Mouse (Mus musculus) megakaryocyte-erythroid progenitor cell, adult 5-6 weeks (primary cell): ENCODE results near the gene Tenm4. TPM values are rescaled to one million over a fixed set of nuclear protein-coding genes. Genes with fewer than 3 reads are reported as not detected.

ENCODE experiments used
- ATAC-seq: replicated peaks from 2 replicates; pipeline ENCODE4 v1.8.0; 2016; ENCODE audit warnings: mild to moderate bottlenecking, inconsistent platforms; ENCODE audit not compliant: severe bottlenecking, poor library complexity, low FRiP score, low TSS enrichment
- total RNA-seq, 2 experiments: library from RNA; stranded (forward) in 1 of 2; stranded (reverse) in 1 of 2; fragments of 200-1000, 215-1000 nt in 1 of 2; fragments of >200 nt in 1 of 2; fragmentation: Nextera tagmentation in 1 of 2; gene quantifications; 2 replicates each; pipeline ENCODE4 v1.2.3; 2014 to 2017

Gene Tenm4
- total RNA-seq, 2 experiments from 2014 or later = 0.14 TPM; not detected in 1

DNA sequence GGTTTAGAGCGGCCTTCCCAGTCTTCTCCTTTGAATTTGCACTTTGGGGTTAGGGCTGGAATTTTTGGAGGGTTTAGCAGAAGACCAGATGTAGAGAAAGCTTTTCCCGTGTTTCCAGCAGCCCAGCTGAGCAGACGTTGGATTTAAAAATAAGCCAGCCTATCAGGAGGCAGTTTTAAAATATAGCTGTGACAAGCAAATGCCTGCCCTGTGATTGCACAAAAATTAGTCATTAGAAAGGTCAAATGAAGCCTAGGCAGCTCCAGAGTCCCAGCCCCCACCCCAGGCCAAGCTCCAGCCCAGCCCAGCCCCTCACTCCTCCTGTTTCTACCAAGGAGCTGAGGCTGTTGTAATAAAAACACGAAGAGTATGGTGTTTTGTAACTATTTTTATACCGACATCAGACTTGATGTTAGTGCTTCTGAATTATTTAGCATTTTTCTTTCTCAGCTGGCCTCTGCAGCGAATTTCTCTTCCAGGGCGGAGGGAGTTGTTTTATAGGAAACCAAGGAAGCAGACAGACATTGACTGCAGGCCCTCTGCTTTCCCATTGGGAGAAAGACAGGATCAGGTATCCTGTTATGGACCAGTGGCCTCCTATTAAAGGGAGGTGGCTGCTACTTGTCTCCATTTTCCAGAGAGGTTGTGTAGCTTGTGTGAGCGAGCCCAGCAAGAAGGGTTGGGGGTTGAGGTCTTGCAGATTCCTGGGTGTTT, 59.1 kb downstream of the Tenm4 start:
- ATAC-seq = no peak

DNA sequence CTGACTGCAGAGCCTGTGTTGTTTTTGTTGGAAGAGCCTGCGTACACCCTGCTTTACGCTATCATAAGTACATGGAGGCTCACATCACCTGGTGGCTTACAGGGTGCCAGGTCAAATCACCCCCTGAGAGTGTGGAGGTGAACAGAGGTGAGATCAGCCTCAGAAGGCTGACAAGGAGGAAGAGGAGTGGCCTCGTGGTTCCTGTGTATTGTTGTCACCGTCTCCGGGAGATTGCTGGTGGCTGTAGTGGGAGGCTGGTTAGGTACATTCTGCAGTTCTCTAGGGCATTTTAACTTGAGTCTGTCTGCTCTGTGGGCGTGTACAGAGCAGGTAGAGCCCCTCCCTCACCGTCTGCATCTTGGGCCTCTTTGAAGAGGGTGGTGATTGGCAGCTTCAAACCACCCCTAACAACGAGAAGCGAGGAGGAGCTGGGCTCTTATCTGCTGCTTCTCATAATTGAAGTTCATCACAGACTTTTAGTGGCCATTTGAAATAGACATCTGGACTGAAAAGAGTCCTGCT, 59.7 kb downstream of the Tenm4 start:
- no peak for ATAC-seq

DNA sequence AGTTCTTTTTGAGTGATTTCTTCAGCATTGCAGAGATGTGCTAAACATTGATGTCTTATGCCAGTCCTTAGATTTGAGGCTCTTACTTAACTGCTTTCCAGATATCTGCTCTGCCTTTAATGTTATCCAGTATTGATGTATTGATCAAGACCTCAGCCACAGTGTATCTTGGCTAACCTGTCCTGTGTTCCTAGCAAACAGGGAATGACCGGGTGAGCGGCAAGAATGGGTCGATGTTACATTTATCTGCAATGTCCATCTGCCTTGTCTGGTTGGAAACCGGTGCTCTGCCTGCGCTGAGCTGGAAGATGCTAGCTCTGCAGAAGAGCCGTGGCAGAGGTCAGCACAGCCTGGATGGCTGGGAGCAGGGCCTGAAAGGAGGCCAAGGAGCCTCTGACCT, 64.8 kb downstream of the Tenm4 start:
- ATAC-seq = no peak

DNA sequence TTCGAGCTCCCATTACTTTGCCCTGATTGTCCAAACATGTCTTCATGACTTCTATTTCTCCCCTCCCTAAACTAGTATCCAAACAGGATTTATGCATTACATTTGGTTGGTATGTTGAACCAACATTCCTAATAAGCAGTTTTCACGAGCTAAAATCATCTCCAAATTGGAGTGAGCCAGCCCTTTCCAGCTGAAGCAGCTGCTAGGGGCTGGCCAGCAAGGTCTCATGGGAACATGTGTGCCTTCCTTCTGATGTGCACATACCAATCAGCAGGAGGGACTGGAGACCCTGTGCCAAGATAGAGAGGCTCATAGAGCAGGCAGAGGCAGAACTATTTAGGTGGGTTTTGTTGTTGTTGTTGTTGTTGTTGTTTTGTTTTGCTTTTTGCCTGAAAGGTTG, 69.6 kb downstream of the Tenm4 start:
- no peak for ATAC-seq

DNA sequence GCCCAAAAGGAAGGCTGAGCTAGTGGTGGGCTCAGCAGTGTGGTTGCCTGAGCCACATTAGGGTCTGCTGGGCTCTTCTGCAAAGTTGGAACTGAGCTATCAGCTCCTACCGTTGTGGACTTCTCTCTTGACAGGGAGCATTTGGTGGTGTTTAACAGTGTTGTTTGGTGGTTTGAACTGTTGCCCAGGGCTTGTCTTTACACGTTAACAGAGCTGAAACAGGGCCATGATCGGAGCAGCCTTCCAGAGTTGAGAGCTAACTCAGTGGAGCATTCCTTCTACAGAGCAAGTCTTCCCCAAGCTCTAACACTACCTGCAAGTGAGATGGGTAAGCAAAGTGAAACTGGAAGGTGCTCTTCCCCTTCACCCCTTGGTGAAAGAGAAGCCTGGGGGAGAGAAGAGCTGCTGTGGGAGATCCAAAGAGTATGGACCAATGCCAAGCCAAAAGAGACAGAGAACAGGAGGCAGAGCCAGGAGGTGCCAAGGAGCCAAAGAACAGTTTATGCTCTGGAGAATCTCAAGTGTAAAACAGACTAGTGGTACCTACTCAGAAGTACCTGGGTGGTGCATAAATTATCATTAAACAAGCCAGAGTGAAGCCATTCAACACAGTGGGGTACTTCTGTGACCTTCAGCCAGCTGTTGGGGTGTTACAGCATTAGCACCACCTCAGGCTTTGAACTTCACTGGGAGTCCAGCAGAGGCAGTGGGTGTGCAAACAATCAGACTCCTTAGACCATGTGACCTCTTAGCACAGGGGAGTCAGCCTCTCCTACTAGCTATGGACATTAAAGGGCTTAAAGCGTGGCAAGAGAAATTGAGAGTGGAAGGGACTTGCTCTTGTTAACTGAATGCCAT, 71.5 kb downstream of the Tenm4 start:
- no peak for ATAC-seq

DNA sequence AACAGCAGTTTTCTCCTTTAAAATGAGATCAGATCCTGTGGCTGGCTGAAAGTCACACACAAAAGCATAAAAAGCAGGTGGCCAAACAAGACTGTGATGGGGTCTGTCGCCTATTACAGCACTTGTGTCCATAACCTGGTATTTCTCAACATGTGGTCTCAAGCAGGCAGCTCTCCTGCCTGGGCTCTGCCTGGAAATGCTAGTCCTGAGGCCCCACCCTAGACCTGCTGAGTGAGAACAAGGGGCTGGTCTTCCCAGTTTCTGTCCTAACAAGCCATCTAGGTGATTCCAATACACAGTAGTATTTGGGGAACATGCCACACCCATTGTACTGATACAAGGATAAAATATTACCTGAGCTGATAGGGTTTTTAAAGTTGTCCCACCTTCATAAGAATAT, 73.8 kb downstream of the Tenm4 start:
- ATAC-seq = no peak

DNA sequence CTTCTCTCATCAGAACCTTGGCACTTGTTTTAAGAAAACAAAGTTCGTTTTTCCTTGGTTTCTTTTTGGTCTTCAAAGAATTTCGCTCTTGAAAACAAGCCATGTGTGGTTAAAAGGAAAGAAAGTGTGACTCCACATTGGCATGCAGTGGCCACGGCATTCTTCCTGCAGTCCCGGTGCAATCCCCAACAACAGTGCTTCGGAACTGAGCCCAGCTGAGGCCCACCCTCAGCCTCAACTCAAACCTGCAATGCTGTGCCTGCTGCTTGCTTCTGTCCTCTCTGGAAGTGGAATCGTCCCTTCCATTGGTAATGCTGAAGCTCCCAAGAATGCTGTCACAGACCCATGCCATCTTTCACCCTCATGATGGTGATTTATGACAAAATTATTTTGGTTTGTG, 88.6 kb downstream of the Tenm4 start:
- ATAC-seq = no peak

DNA sequence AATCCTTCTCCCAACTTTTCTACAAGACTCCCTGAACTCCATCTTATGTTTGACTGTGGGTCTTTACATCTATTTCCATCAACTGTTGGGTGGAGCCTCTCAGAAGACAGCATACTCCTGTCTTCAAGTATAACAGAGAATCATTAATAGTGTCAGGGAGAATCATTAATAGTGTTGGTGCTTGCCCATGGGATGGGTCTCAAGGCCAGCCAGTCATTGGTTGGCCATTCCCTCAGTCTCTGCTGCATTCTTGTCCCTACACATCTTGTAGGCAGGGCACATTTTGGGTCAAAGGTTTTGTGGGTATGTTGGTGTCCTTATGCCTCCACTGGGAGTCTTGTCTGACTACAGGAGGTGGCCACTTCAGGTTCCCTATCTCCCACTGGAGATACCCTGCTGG, 91.1 kb downstream of the Tenm4 start:
- ATAC-seq = no peak

DNA sequence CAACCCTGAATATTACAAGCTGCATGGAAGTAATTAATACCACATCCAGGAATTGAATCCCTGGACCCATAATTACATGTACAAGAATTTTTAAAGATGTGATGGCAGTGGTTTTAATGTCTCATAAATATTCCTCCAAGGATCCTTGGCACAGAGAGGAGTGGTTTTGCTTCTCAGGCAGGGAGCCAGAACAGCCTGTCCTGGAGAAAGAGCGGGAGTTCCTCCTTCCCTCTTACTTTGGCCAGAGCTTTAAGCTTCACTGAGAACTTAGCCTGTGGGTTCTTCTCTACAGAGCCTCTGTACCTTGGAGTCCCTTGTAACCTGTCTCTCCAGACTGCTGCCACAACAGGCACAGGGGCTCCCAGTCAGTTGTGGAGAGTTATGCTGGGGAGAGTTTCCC, 94.9 kb downstream of the Tenm4 start:
- ATAC-seq = no peak

DNA sequence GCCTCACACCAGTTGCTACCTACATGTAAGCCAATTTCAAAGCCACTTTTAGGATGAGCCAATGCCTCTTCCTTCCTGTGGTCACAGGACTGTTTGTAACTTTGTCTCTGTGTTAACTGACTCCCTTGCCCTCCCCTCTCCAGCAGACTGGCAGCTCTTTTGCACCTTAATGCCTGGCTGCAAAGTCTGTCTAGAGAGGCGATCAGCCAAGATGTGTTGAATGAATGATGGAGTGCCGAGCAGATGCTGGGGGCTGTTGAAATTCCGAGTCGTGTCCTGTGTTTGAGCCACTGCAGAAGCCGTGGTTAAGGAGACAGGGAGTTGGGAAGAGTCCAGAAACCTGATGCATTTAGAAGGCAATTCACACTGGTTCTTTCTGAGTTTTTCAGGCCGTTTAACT, 96.2 kb downstream of the Tenm4 start:
- no peak for ATAC-seq

DNA sequence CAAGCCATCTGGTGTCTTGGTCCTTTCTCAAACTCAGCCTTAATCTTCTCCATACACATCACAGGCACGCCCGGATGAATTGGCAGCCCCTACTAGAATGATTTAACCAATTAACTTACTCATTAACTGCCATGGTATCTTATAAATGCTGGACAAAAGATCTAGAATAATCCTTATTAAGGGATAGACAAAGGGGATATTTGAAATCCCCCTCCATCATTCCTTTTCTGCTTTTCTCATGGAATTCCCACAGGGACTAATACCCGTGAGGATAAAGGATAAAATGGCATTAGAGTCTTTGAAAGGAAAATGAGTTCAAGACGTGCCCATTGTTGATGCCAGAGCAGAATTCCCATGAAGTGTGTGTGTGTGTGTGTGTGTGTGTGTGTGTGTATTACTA, 99.6 kb downstream of the Tenm4 start:
- ATAC-seq = no peak

DNA sequence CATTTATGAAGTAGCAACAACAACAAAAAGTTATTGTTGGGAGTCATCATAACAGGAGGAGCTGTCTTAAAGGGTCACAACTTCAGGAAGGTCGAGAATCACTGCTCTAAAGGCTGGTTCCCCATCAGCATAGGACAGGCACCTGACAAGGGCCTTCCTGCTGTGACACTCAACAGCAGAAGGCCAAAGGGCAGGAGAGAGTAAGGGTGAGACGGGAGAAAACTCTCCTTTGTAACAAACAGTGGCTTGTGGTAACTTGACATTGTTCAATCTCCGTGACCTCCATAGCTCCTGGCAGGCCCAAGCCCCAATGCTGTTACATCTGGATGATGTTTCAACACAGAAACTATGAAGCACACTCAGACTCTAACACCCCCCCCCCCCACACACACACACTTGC, 101.0 kb downstream of the Tenm4 start:
- no peak for ATAC-seq

DNA sequence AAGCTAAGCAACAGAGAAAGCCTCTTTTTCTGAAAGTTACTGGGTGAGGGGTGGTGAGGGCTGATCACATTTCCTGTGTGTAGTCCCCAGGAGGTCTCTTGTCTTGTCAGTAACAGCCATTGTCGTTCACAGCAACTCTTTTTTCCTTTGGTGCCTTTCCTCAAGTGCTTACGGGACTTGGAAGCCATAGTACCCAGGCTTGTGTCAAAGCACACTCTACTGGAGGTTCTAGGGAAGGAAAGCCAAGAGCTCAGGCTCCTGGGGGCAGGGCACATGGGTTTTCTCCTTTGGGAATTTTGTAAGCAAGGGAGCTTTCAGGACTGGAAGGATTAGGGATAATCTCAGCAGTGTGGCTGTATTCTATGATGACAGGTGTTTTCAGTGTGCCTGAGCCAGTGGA, 103.4 kb downstream of the Tenm4 start:
- no peak for ATAC-seq

DNA sequence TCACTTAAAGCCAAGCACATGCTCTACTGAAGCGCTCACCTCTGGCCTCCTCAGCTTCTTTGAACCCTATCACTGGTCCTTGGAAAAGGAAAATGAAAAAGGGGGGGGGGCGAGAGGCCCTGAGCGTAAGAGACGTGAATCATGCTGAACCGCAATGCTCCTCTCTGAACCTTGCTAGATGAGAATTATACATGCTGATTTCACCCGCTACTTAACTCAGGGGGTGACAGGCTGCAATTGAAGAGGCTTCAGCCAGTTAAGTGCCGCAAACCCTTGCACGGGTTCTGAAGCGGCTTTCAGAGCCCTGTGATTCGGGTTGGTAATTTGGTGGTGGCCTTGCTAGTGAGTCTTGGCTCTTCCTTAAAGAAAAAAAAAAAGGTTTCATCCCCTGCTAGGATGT, 106.5 kb downstream of the Tenm4 start:
- no peak for ATAC-seq

DNA sequence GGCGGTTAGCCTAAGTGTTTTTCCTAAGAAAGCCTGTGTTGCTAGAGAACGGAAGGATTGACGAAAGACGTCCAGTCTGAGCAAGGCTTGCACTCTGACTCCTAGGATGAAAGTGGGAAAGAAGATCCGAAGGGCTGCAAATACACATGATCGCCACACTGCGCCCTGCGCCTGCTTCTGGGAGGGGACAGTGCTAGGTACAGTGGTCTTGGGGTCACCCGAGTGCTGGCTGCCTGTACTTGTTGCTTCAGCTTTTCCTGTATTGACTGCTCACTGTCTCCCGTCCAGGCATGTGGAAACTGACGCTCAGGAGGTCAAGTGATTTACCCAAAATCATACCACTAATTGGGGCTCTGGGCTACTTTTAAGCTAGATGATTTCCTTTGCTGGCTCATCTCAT, 107.3 kb downstream of the Tenm4 start:
- ATAC-seq = no peak

DNA sequence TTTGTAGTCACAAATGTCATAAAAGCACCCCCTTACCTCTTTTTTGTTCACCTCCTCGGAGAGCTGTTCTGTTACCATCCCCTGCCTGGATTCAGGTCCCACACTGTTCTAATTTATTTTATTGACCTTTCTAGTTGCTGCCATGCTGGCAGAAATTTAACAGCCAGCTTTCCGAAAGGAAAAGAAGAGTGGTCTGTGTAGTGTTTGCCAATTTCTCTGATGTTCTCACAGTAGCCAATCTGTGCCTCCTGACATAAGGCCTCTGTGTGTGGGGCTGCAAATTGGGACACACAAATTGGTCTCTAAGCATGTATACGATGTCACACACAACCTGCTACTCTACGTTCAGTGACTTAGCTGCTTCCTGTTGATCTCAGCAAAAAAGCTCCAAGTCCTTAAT, 109.7 kb downstream of the Tenm4 start:
- no peak for ATAC-seq

DNA sequence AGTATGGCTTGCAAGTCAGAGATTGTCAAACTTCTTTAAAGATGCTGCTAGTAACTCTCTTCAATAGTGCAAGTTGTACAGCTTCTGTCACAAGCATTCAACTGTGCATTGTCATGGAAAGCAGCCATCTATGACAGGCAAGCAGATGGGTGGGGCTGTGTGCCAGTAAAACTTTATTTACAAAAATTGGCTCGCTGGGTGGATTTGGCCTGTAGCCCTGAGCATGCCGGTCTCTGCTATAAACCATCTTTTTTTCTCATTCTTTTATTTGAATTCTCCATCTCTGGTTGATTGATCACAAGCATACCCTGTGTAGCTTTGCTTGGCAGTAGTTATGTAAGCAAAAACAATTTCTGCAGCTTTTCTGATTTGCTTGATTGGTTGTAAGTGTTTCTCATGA, 119.5 kb downstream of the Tenm4 start:
- ATAC-seq = no peak

DNA sequence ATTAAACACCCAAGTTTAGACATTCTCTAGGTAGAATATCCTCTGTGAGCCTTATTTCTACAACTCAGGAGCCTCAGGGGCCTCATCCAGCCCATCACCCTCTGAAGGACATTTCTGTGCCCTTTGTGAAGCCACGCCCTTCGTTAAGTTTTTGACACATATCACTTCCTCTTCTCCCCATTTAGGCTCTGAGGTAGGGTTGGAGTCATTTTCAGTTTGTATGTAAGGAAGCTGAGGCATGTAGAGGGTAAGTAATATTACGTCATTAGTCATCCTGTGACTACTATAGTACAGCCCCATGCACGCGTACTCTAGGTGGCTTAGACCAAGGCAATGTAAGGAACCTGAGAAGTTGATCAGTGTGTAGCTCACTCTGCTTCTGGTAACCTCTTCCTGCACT, 124.9 kb downstream of the Tenm4 start:
- ATAC-seq = no peak

DNA sequence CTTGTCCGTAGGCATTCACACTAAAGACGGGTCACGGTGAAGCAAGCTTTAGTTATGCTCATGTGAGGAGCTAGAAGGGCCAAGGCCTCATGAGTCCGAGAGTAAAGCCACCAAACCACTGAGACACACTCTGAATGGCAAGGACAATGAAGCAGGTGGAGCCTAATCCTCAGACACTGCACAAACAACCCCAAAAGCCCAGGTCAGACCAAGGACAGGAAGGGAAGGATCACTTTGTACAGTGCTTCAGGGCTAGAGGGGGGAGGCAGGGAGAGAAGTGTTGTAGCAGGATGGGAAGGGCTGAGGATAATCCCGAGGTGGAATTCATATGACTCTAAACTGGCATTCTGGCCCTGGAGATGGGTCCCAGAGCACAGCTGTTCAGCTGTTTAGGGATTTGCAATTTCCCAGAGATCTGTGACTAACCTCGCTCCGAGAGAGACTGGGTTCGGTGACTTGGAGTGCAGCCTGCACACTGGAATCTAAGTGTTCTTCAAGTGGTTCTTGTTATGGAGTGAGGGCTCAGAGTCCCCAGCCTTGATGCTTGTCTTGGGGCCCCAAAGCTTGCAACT, 129.9 kb downstream of the Tenm4 start:
- ATAC-seq = no peak

DNA sequence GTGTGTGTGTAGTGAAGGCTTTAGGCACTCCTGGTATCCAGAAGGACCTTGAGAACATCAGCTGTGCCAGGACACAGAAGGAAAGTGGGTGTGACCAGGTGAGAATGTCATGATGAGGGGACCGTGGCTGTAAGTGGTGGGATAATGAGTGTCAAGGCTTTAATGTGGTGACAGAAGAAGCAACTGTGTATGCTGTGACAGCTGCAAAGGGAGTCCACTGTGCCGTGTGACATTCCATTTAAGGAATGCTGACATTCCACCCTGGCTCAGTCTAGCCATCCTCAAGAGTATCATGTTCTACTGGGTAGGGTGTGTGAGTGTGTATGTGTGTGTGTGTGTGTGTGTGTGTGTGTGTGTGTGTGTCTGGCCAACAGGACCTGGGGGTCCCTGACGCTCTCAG, 130.8 kb downstream of the Tenm4 start:
- ATAC-seq = no peak

DNA sequence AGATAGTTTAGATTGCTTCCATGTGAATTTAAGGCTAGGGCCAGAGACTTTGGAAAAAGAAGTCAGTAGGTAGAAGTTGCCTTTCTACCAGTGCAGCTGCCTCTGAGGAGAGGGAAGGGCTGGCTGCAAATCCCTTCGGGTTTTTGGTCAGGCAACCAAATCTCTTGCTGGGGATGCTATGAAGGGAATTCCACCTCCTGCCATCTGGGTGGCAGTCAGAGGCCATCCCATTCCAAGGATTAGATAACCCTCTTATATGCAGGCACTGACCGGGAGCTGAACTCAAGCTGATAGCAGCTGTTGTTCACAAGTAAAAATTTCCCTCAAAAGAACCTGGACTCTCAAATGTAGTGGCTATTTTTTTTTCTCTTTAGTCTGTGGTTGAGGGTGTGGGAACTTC, 132.9 kb downstream of the Tenm4 start:
- no peak for ATAC-seq
